Mouse (Mus musculus) brain, embryonic 14.5 days (tissue): ENCODE measurements around the gene Timmdc1. TPM values are rescaled to one million over a fixed set of nuclear protein-coding genes. Genes with fewer than 3 reads are reported as not detected.
A peak's percentile ranks its signal among the peaks of the same experiment; 100 is the strongest.
"Not testable (repeated sequence)": the region's sequence is repeated elsewhere in the genome, so short reads cannot be mapped to it uniquely, and the experiment has no call there.

Experiments
- DNase-seq: peaks from one replicate; pipeline ENCODE4 v3.0.0-alpha.2; 2011; ENCODE audit warnings: low read depth
- CTCF ChIP-seq: fragments of 200-500 bp; IDR thresholded peaks from 2 replicates; pipeline ENCODE4 v1.5.1; 2012; ENCODE audit warnings: inconsistent platforms, mild to moderate bottlenecking, moderate library complexity, borderline replicate concordance; ENCODE audit not compliant: insufficient read depth, insufficient read length; ENCODE audit errors: extremely low read depth
- POLR2A ChIP-seq: fragments of 200-500 bp; IDR thresholded peaks from 2 replicates; pipeline ENCODE4 v1.6.1; 2012; ENCODE audit warnings: mild to moderate bottlenecking, inconsistent platforms, borderline replicate concordance; ENCODE audit not compliant: poor library complexity, insufficient read depth, insufficient read length, severe bottlenecking; ENCODE audit errors: extremely low read depth
- polyA plus RNA-seq: library from polyadenylated mRNA; depleted of rRNA; stranded (reverse); fragments of >200 nt; gene quantifications from 2 replicates; pipeline ENCODE4 v1.2.3, GENCODE M21; 2012

Gene Timmdc1
- polyA plus RNA-seq, 1 experiment = 18.5 TPM

GRCm38 (mm10) chr16:38492551-38492950 is 29.9 kb downstream of the Timmdc1 start:
- DNase-seq = no peak
- TF ChIP-seq POLR2A = no peak
- TF ChIP-seq CTCF = no peak

GRCm38 (mm10) chr16:38483582-38484309 is 38.7 kb downstream of the Timmdc1 start:
- DNase-seq = no peak
- TF ChIP-seq CTCF = no peak
- no peak for TF ChIP-seq POLR2A

GRCm38 (mm10) chr16:38482780-38483562 is 39.5 kb downstream of the Timmdc1 start:
- TF ChIP-seq CTCF (peak; percentile 27; the same call in 1 of the 2 replicates), POLR2A (no peak)
- DNase-seq = peak; percentile 74

GRCm38 (mm10) chr16:38481327-38481726 is 41.1 kb downstream of the Timmdc1 start:
- no peak for DNase-seq
- TF ChIP-seq POLR2A = no peak
- TF ChIP-seq CTCF = no peak

- TF ChIP-seq POLR2A (no peak), CTCF (no peak)
- DNase-seq = no peak
Observed at GRCm38 (mm10) chr16:38478296-38478695, 44.2 kb downstream of the Timmdc1 start.

GRCm38 (mm10) chr16:38477241-38477608 is 45.2 kb downstream of the Timmdc1 start:
- not testable (repeated sequence) for DNase-seq

- peak; percentile 62 for DNase-seq
- TF ChIP-seq CTCF (no peak), POLR2A (no peak)
Observed at GRCm38 (mm10) chr16:38476312-38477240, 45.9 kb downstream of the Timmdc1 start.

- DNase-seq = no peak
- no peak for TF ChIP-seq CTCF
- no peak for TF ChIP-seq POLR2A
Observed at GRCm38 (mm10) chr16:38475681-38476311, 46.7 kb downstream of the Timmdc1 start.

GRCm38 (mm10) chr16:38474677-38475286 is 47.7 kb downstream of the Timmdc1 start:
- no peak for TF ChIP-seq POLR2A
- TF ChIP-seq CTCF = no peak
- DNase-seq = no peak

GRCm38 (mm10) chr16:38473661-38474060 is 48.8 kb downstream of the Timmdc1 start:
- no peak for DNase-seq
- TF ChIP-seq CTCF (no peak), POLR2A (no peak)
